Mouse (Mus musculus): ENCODE measurements around the gene Exoc6. TPM values are rescaled to one million over a fixed set of nuclear protein-coding genes. Genes with fewer than 3 reads are reported as not detected.

Gene Exoc6
- total and polyA plus RNA-seq, 3 experiments, result 30.2 to 41.2 TPM; not detected in 1

DNA sequence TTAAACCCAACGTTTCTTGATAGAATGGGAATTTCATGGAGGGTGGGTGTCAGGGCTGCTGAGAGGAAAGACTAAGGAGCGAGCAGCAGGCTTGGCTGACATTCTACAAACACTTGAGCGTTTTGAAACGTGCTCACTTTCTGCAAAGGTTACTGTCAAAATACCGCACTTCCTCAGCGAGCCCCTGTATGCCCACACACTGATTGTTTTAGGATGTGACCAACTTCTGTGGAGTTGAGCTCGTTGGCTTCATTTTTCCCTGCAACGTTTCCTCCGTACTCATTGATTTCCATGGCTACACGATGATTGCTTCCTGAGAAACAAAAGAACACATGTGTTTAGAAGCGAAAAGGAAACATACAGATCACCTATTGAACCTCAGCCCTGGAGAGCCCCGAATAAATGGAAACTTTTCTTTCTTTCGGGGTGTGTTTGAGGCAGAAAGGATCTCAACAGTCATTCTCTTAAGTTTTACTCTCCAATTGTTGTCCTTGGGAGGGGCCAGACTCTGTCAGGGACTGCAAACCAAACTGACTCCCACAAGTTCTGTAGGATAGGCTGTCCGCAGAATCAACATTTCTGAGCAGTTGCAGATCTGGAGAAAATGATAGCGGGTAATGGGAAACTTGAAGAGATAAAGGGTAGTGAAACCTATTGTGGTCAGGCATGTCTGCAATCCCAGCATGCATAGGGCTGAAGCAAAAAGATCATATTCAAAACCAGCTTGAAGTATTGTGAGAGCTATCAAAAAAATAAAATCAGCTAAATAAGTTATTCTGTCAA lies 26.7 kb upstream of the Exoc6 start (continued):
- no peak for TF ChIP-seq POLR2AphosphoS5 (IDR thresholded peaks at IDR 0.05; ENCODE audit: borderline replicate concordance, low read depth, low read length)
- no peak for TF ChIP-seq KAT2A (conservative IDR thresholded peaks at IDR 0.05; ENCODE audit: low read depth, low read length)
- no peak for TF ChIP-seq MYC (IDR thresholded peaks at IDR 0.05; ENCODE audit: low read depth, low read length)
- TF ChIP-seq TBP (IDR thresholded peaks at IDR 0.05; ENCODE audit: low read depth, low read length), result no peak
- TF ChIP-seq MAFK (IDR thresholded peaks at IDR 0.05; ENCODE audit: borderline replicate concordance, low read depth, low read length), result no peak
- TF ChIP-seq MEF2A (IDR thresholded peaks at IDR 0.05; ENCODE audit: extremely low read depth, insufficient replicate concordance, low read depth, low read length, poor library complexity, severe bottlenecking), result no peak
- TF ChIP-seq CTCF (IDR thresholded peaks at IDR 0.05 in 2 of 3, conservative IDR thresholded peaks at IDR 0.05 in 1 of 3; ENCODE audit: control insufficient read depth in 1 of 3, insufficient read depth in 1 of 3, low read depth in 2 of 3, low read length in 3 of 3, poor library complexity in 1 of 3, severe bottlenecking in 1 of 3), result no peak
- TF ChIP-seq SMC3 (IDR thresholded peaks at IDR 0.05; ENCODE audit: low read depth, low read length), result no peak
- peak; percentile 18; the same call in 1 of the 2 replicates for TF ChIP-seq HCFC1 (IDR thresholded peaks at IDR 0.05; ENCODE audit: low read depth, low read length)
- peak; percentile 12; the same call in 1 of the 2 replicates for TF ChIP-seq ZNF384 (IDR thresholded peaks at IDR 0.05; ENCODE audit: low read depth, low read length)
- no peak for TF ChIP-seq E2F4 (IDR thresholded peaks at IDR 0.05; ENCODE audit: borderline replicate concordance, low read depth, low read length)
- TF ChIP-seq GABPA (IDR thresholded peaks at IDR 0.05; ENCODE audit: low read depth, low read length), result no peak
- no peak for TF ChIP-seq JUND (IDR thresholded peaks at IDR 0.05; ENCODE audit: low read depth, low read length)
- peak; percentile 46 for TF ChIP-seq MXI1 (IDR thresholded peaks at IDR 0.05; ENCODE audit: low read depth, low read length)
- peak; percentile 86 for TF ChIP-seq GATA1 (IDR thresholded peaks at IDR 0.05; ENCODE audit: low read depth, low read length)
- TF ChIP-seq MAZ (IDR thresholded peaks at IDR 0.05; ENCODE audit: low read depth, low read length), result no peak

DNA sequence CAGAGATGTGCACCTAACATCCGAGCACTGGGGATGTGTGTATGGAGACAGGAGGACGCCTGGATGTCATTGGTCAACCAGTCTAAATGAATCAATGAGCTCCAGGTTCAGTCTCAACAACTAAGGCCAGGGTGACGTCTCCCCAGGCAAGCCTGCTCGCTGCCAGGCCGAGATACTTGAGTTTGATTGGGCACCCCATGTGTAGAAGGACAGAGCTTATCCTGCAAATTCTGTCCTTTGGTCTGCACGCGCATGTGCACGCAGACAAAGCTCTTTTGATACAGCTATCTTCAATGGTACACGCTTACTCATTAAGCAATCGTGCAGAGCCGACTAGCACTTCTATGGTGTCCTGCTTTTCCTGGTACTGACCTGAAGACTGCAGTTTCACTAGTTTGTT lies 24.3 kb upstream of the Exoc6 start:
- Histone ChIP-seq H3K27me3 (ENCODE audit: control insufficient read depth in 1 of 2, insufficient read depth in 2 of 2, low read length in 2 of 2) (no peaks in the 10 kb centered on the region), H3K4me3 (ENCODE audit: control insufficient read depth in 1 of 2, insufficient read depth in 1 of 2, low read depth in 2 of 2, low read length in 2 of 2) (no peak overlapping the region), H3K9ac (ENCODE audit: control insufficient read depth, low read depth, low read length, poor library complexity, severe bottlenecking) (no peak overlapping the region), H3K27ac (ENCODE audit: control insufficient read depth, low read depth, low read length) (no peak overlapping the region), H3K36me3 (ENCODE audit: control insufficient read depth in 1 of 2, insufficient read depth in 2 of 2, low read length in 2 of 2) (peaks cover 0 to 34% of the 10 kb centered on the region in 2 experiments; a peak in 2 of 4 replicates), H3K4me1 (ENCODE audit: control insufficient read depth in 1 of 2, insufficient read depth in 2 of 2, low read length in 2 of 2) (peaks cover 12 to 45% of the 10 kb centered on the region in 2 experiments), H3K9me3 (replicated peaks; ENCODE audit: insufficient read depth, low read length) (no peaks in the 10 kb centered on the region), H3K79me2 (ENCODE audit: control insufficient read depth, insufficient read depth, low read length, poor library complexity) (no peaks in the 10 kb centered on the region)
- TF ChIP-seq SIN3A (IDR thresholded peaks at IDR 0.05; ENCODE audit: low read length) (no peak), CTCF (IDR thresholded peaks at IDR 0.05 in 2 of 3, conservative IDR thresholded peaks at IDR 0.05 in 1 of 3; ENCODE audit: control insufficient read depth in 1 of 3, insufficient read depth in 1 of 3, low read depth in 2 of 3, low read length in 3 of 3, poor library complexity in 1 of 3, severe bottlenecking in 1 of 3) (no peak), NELFE (IDR thresholded peaks at IDR 0.05; ENCODE audit: low read depth, low read length) (no peak), TAL1 (IDR thresholded peaks at IDR 0.05; ENCODE audit: low read length) (no peak), RCOR1 (IDR thresholded peaks at IDR 0.05; ENCODE audit: low read depth, low read length) (no peak), ELF1 (IDR thresholded peaks at IDR 0.05; ENCODE audit: low read depth, low read length) (no peak), HCFC1 (IDR thresholded peaks at IDR 0.05; ENCODE audit: low read depth, low read length) (no peak), ZKSCAN1 (IDR thresholded peaks at IDR 0.05; ENCODE audit: low read depth, low read length) (no peak), MAZ (IDR thresholded peaks at IDR 0.05; ENCODE audit: low read depth, low read length) (no peak), NRF1 (IDR thresholded peaks at IDR 0.05; ENCODE audit: insufficient read depth, low read depth, low read length, poor library complexity, severe bottlenecking) (no peak), GATA1 (IDR thresholded peaks at IDR 0.05; ENCODE audit: low read depth, low read length) (no peak), MYB (IDR thresholded peaks at IDR 0.05; ENCODE audit: low read depth, low read length) (no peak), USF1 (IDR thresholded peaks at IDR 0.05; ENCODE audit: low read depth, low read length) (no peak), ZMIZ1 (IDR thresholded peaks at IDR 0.05; ENCODE audit: low read depth, low read length) (no peak), BHLHE40 (IDR thresholded peaks at IDR 0.05; ENCODE audit: borderline replicate concordance, low read depth, low read length) (no peak), JUND (IDR thresholded peaks at IDR 0.05; ENCODE audit: low read depth, low read length) (no peak), TCF12 (IDR thresholded peaks at IDR 0.05; ENCODE audit: low read depth, low read length) (no peak), TBP (IDR thresholded peaks at IDR 0.05; ENCODE audit: low read depth, low read length) (no peak)
- no peak for DNase-seq (ENCODE audit: low read depth, low spot score)
